Mouse (Mus musculus): ENCODE results near the gene Sfrp5. TPM values are rescaled to one million over a fixed set of nuclear protein-coding genes. Genes with fewer than 3 reads are reported as not detected.

Gene Sfrp5
- total RNA-seq, 1 experiment from 2014 or later, result 0.20 TPM

GRCm38 (mm10) chr19:42166130-42166529, 35.9 kb downstream of the Sfrp5 start:
- ATAC-seq (replicated peaks in 1 of 2; ENCODE audit: insufficient read depth in 1 of 2, low FRiP score in 2 of 2, low TSS enrichment in 1 of 2, low read depth in 1 of 2, poor library complexity in 2 of 2, severe bottlenecking in 2 of 2), result peak; percentile 51 to 52; a peak in 2 of 4 replicates

GRCm38 (mm10) chr19:42164188-42164587, 37.9 kb downstream of the Sfrp5 start:
- no peak for ATAC-seq (replicated peaks in 1 of 2; ENCODE audit: insufficient read depth in 1 of 2, low FRiP score in 2 of 2, low TSS enrichment in 1 of 2, low read depth in 1 of 2, poor library complexity in 2 of 2, severe bottlenecking in 2 of 2)

GRCm38 (mm10) chr19:42163764-42164163, 38.3 kb downstream of the Sfrp5 start, which contains the start of gene Zfyve27:
Gene Zfyve27, plus strand, starts transcription at chr19:42163951.
- no peak for ATAC-seq (replicated peaks in 1 of 2; ENCODE audit: insufficient read depth in 1 of 2, low FRiP score in 2 of 2, low TSS enrichment in 1 of 2, low read depth in 1 of 2, poor library complexity in 2 of 2, severe bottlenecking in 2 of 2)

GRCm38 (mm10) chr19:42158246-42159017, 43.6 kb downstream of the Sfrp5 start:
- ATAC-seq (replicated peaks in 1 of 2; ENCODE audit: insufficient read depth in 1 of 2, low FRiP score in 2 of 2, low TSS enrichment in 1 of 2, low read depth in 1 of 2, poor library complexity in 2 of 2, severe bottlenecking in 2 of 2), result 0 out of 4 replicates have a peak, but pooled peaks of 1 of the 2 experiments have one; percentile 6

- ATAC-seq (replicated peaks in 1 of 2; ENCODE audit: insufficient read depth in 1 of 2, low FRiP score in 2 of 2, low TSS enrichment in 1 of 2, low read depth in 1 of 2, poor library complexity in 2 of 2, severe bottlenecking in 2 of 2), result peak; percentile 76 to 95
Observed at GRCm38 (mm10) chr19:42157493-42158237, 44.4 kb downstream of the Sfrp5 start.

- ATAC-seq (replicated peaks in 1 of 2; ENCODE audit: insufficient read depth in 1 of 2, low FRiP score in 2 of 2, low TSS enrichment in 1 of 2, low read depth in 1 of 2, poor library complexity in 2 of 2, severe bottlenecking in 2 of 2), result peak; percentile 53 to 58; a peak in 3 of 4 replicates
Observed at GRCm38 (mm10) chr19:42151990-42152389, 50.1 kb downstream of the Sfrp5 start.

- ATAC-seq (replicated peaks in 1 of 2; ENCODE audit: insufficient read depth in 1 of 2, low FRiP score in 2 of 2, low TSS enrichment in 1 of 2, low read depth in 1 of 2, poor library complexity in 2 of 2, severe bottlenecking in 2 of 2), result no peak
Observed at GRCm38 (mm10) chr19:42148569-42148860, 53.5 kb downstream of the Sfrp5 start.

Other genes starting within 250 kb of the Sfrp5 start
- gene Mms19, start 221.1 kb downstream of the Sfrp5 start, total RNA-seq (2017), result 23.1 and 24.8 TPM in 2 replicates
- gene Ubtd1, start 220.5 kb downstream of the Sfrp5 start, total RNA-seq (2017), result 3.3 and 14.9 TPM in 2 replicates
- gene Ankrd2, start 166.3 kb downstream of the Sfrp5 start, total RNA-seq (2017), result not detected in 2 replicates
- gene Hoga1, start 156.6 kb downstream of the Sfrp5 start, total RNA-seq (2017), result 0.94 TPM in 1 of 2 replicates, not detected in the other
- gene 4933411K16Rik, start 150.0 kb downstream of the Sfrp5 start, total RNA-seq (2017), result not detected in 2 replicates
- 1.1 and 2.8 TPM in 2 replicates for gene Morn4, start 115.9 kb downstream of the Sfrp5 start, total RNA-seq (2017)
- gene Pi4k2a, start 111.8 kb downstream of the Sfrp5 start, total RNA-seq (2017), result 8.3 and 9.1 TPM in 2 replicates
- gene Avpi1, start 73.2 kb downstream of the Sfrp5 start, total RNA-seq (2017), result 5.3 and 5.4 TPM in 2 replicates
- 16.1 and 22.8 TPM in 2 replicates for gene Marveld1, start 54.9 kb downstream of the Sfrp5 start, total RNA-seq (2017)
- 20.0 and 37.1 TPM in 2 replicates for gene Zfyve27, start 38.3 kb downstream of the Sfrp5 start, total RNA-seq (2017)
- gene Golga7b, start 45.3 kb upstream of the Sfrp5 start, total RNA-seq (2017), result not detected in 2 replicates
- 0.10 TPM in 1 of 2 replicates, not detected in the other for gene Crtac1, start 229.5 kb upstream of the Sfrp5 start, total RNA-seq (2017)

Data from hematopoietic stem cell, adult 5-6 weeks (primary cell).